Mouse (Mus musculus): ENCODE measurements around the gene Hist1h3g. TPM values are rescaled to one million over a fixed set of nuclear protein-coding genes. Genes with fewer than 3 reads are reported as not detected.
A peak's percentile ranks its signal among the peaks of the same experiment; 100 is the strongest.
"Not testable (repeated sequence)": the region's sequence is repeated elsewhere in the genome, so short reads cannot be mapped to it uniquely, and the experiment has no call there.

Hist1h3g gene
- polyA plus RNA-seq, 1 experiment from 2014 or later, result 5.4 TPM

GRCm38 (mm10) chr13:23554393-23554792 is 19.2 kb downstream of the Hist1h3g start:
- ATAC-seq (ENCODE audit: insufficient number of reproducible peaks, low FRiP score, low TSS enrichment, low read depth), result no peak
- no peaks in the 10 kb centered on the region for H3K27me3 ChIP-seq
- H3K4me2 ChIP-seq, result peak overlapping the region; percentile 92
- 17% methylated on average over 9 of the region's 9 CpGs for WGBS
- peaks cover 20% of the 10 kb centered on the region for H3K4me1 ChIP-seq
- H3K9me3 ChIP-seq, result no peaks in the 10 kb centered on the region
- H3K4me3 ChIP-seq, result peak overlapping the region; percentile 56
- H3K9ac ChIP-seq, result 0 out of 2 replicates have a peak overlapping the region, but pooled peaks have one; percentile 64
- peak overlapping the region; percentile 97 for H3K27ac ChIP-seq
- no peaks in the 10 kb centered on the region for H3K36me3 ChIP-seq

- peak overlapping the region; percentile 92 for H3K4me2 ChIP-seq
- peak overlapping the region; percentile 97 for H3K27ac ChIP-seq
- under 1% methylated on average over 54 of the region's 54 CpGs for WGBS
- H3K9ac ChIP-seq, result peak overlapping the region; percentile 64
- peaks cover 20% of the 10 kb centered on the region for H3K4me1 ChIP-seq
- no peaks in the 10 kb centered on the region for H3K27me3 ChIP-seq
- no peaks in the 10 kb centered on the region for H3K36me3 ChIP-seq
- no peaks in the 10 kb centered on the region for H3K9me3 ChIP-seq
- ATAC-seq (ENCODE audit: insufficient number of reproducible peaks, low FRiP score, low TSS enrichment, low read depth), result peak; percentile 88
- peak overlapping the region; percentile 56 for H3K4me3 ChIP-seq
Observed at GRCm38 (mm10) chr13:23554925-23555838, 20.0 kb downstream of the Hist1h3g start.

GRCm38 (mm10) chr13:23555839-23556416 is 20.7 kb downstream of the Hist1h3g start:
- Histone ChIP-seq H3K4me2 (peak overlapping the region; percentile 92), H3K9ac (peak overlapping the region; percentile 64), H3K4me3 (peak overlapping the region; percentile 56), H3K4me1 (peaks cover 15% of the 10 kb centered on the region), H3K36me3 (no peaks in the 10 kb centered on the region), H3K9me3 (no peaks in the 10 kb centered on the region), H3K27ac (peak overlapping the region; percentile 97), H3K27me3 (no peaks in the 10 kb centered on the region)
- under 1% methylated on average over 18 of the region's 18 CpGs for WGBS
- peak; percentile 78 for ATAC-seq (ENCODE audit: insufficient number of reproducible peaks, low FRiP score, low TSS enrichment, low read depth)

- H3K36me3 ChIP-seq, result no peaks in the 10 kb centered on the region
- H3K27ac ChIP-seq, result peak overlapping the region; percentile 97
- no peaks in the 10 kb centered on the region for H3K27me3 ChIP-seq
- 58% methylated on average over 3 of the region's 3 CpGs for WGBS
- no peaks in the 10 kb centered on the region for H3K9me3 ChIP-seq
- no peak overlapping the region for H3K9ac ChIP-seq
- peaks cover 15% of the 10 kb centered on the region for H3K4me1 ChIP-seq
- no peak for ATAC-seq (ENCODE audit: insufficient number of reproducible peaks, low FRiP score, low TSS enrichment, low read depth)
- H3K4me3 ChIP-seq, result no peak overlapping the region
- peak overlapping the region; percentile 22; the same call in 1 of the 2 replicates for H3K4me2 ChIP-seq
Observed at GRCm38 (mm10) chr13:23556906-23557305, 21.7 kb downstream of the Hist1h3g start.

- not testable (repeated sequence) for H3K27ac ChIP-seq; H3K4me1 ChIP-seq; H3K27me3 ChIP-seq; H3K36me3 ChIP-seq; H3K4me2 ChIP-seq; H3K9ac ChIP-seq; ATAC-seq (ENCODE audit: insufficient number of reproducible peaks, low FRiP score, low TSS enrichment, low read depth); H3K9me3 ChIP-seq; H3K4me3 ChIP-seq
- 25% methylated on average over 2 of the region's 2 CpGs for WGBS
Observed at GRCm38 (mm10) chr13:23560699-23561098, 25.5 kb downstream of the Hist1h3g start.

- not testable (repeated sequence) for H3K9ac ChIP-seq; H3K36me3 ChIP-seq; H3K9me3 ChIP-seq; H3K27me3 ChIP-seq; H3K4me1 ChIP-seq; ATAC-seq (ENCODE audit: insufficient number of reproducible peaks, low FRiP score, low TSS enrichment, low read depth)
- Histone ChIP-seq H3K4me3 (peak overlapping the region; percentile 49), H3K27ac (peak overlapping the region; percentile 96; the same call in 1 of the 2 replicates), H3K4me2 (peak overlapping the region; percentile 62)
- WGBS, result 0% methylated on average over 2 of the region's 5 CpGs
Observed at GRCm38 (mm10) chr13:23561531-23561882, 26.3 kb downstream of the Hist1h3g start.

GRCm38 (mm10) chr13:23561883-23562659 is 26.8 kb downstream of the Hist1h3g start, which contains the start of gene Hist1h3e:
Gene Hist1h3e, minus strand, starts transcription at chr13:23562369.
- H3K27ac ChIP-seq, result peak within 1 kb of the TSS; percentile 96
- H3K9me3 ChIP-seq, H3K27me3 ChIP-seq, H3K4me1 ChIP-seq, H3K36me3 ChIP-seq: not testable (repeated sequence)
- ATAC-seq (ENCODE audit: insufficient number of reproducible peaks, low FRiP score, low TSS enrichment, low read depth), result peak; percentile 88
- H3K4me2 ChIP-seq, result peak within 1 kb of the TSS; percentile 62
- H3K4me3 ChIP-seq, result peak within 1 kb of the TSS; percentile 49
- WGBS, result under 1% methylated on average over 67 of the region's 67 CpGs
- H3K9ac ChIP-seq, result peak within 1 kb of the TSS; percentile 31; the same call in 1 of the 2 replicates

- H3K27ac ChIP-seq, result peak overlapping the region; percentile 96
- no peak overlapping the region; the same call in 1 of the 2 replicates for H3K9ac ChIP-seq
- peak overlapping the region; percentile 49 for H3K4me3 ChIP-seq
- H3K4me2 ChIP-seq, result peak overlapping the region; percentile 62
- H3K9me3 ChIP-seq, result no peaks in the 10 kb centered on the region
- 0 out of 2 replicates have a peak, but pooled peaks have one; percentile 16 for ATAC-seq (ENCODE audit: insufficient number of reproducible peaks, low FRiP score, low TSS enrichment, low read depth)
- no peaks in the 10 kb centered on the region for H3K27me3 ChIP-seq
- no peaks in the 10 kb centered on the region for H3K36me3 ChIP-seq
- H3K4me1 ChIP-seq, result no peaks in the 10 kb centered on the region
- WGBS, result 3% methylated on average over 18 of the region's 18 CpGs
Observed at GRCm38 (mm10) chr13:23562699-23563462, 27.7 kb downstream of the Hist1h3g start.

GRCm38 (mm10) chr13:23564482-23564881 is 29.3 kb downstream of the Hist1h3g start:
- WGBS, result 81% methylated on average over 2 of the region's 2 CpGs
- H3K36me3 ChIP-seq, result no peaks in the 10 kb centered on the region
- H3K4me3 ChIP-seq, result no peak overlapping the region
- no peaks in the 10 kb centered on the region for H3K4me1 ChIP-seq
- no peak for ATAC-seq (ENCODE audit: insufficient number of reproducible peaks, low FRiP score, low TSS enrichment, low read depth)
- H3K4me2 ChIP-seq, result no peak overlapping the region
- no peaks in the 10 kb centered on the region for H3K9me3 ChIP-seq
- no peak overlapping the region for H3K9ac ChIP-seq
- H3K27me3 ChIP-seq, result no peaks in the 10 kb centered on the region
- no peak overlapping the region for H3K27ac ChIP-seq

- H3K36me3 ChIP-seq; H3K9me3 ChIP-seq; H3K27me3 ChIP-seq; ATAC-seq (ENCODE audit: insufficient number of reproducible peaks, low FRiP score, low TSS enrichment, low read depth): not testable (repeated sequence)
- WGBS, result under 1% methylated on average over 23 of the region's 41 CpGs
- H3K27ac ChIP-seq, result peak overlapping the region; percentile 94
- peak overlapping the region; percentile 53 for H3K4me2 ChIP-seq
- peak overlapping the region; percentile 43 for H3K4me3 ChIP-seq
- peaks cover 16% of the 10 kb centered on the region for H3K4me1 ChIP-seq
- 0 out of 2 replicates have a peak overlapping the region, but pooled peaks have one; percentile 35 for H3K9ac ChIP-seq
Observed at GRCm38 (mm10) chr13:23570261-23571021, 35.2 kb downstream of the Hist1h3g start.

Data from limb, embryonic 15.5 days (tissue).